Mouse (Mus musculus) bone marrow, adult 2 months (tissue): ENCODE results near the gene Lrrc25. TPM values are rescaled to one million over a fixed set of nuclear protein-coding genes. Genes with fewer than 3 reads are reported as not detected.

Experiments used
- H3K27ac ChIP-seq: fragments of 200-500 bp; 2 replicates; pipeline ENCODE4 v1.5.1; 2012; ENCODE audit warnings: low read depth, mild to moderate bottlenecking, control low read depth, inconsistent platforms, low read length; ENCODE audit not compliant: control insufficient read depth, poor library complexity, insufficient read depth
- H3K4me1 ChIP-seq: fragments of 200-500 bp; 2 replicates; pipeline ENCODE4 v1.6.1; 2011; ENCODE audit warnings: low read length; ENCODE audit not compliant: control insufficient read depth, insufficient read depth
- H3K4me3 ChIP-seq: fragments of 200-500 bp; replicated peaks from 2 replicates; pipeline ENCODE3; 2011; ENCODE audit warnings: mild to moderate bottlenecking, low read depth, low read length, control low read depth; ENCODE audit not compliant: control insufficient read depth
- CTCF ChIP-seq: fragments of 200-500 bp; IDR thresholded peaks from 2 replicates; pipeline ENCODE4 v1.5.1; 2011; ENCODE audit warnings: low read length, control low read depth; ENCODE audit not compliant: control insufficient read depth, insufficient read depth
- POLR2A ChIP-seq: fragments of 200-500 bp; IDR thresholded peaks from 2 replicates; pipeline ENCODE4 v1.6.1; 2011; ENCODE audit warnings: low read depth, mild to moderate bottlenecking, control low read depth, low read length, borderline replicate concordance; ENCODE audit not compliant: control insufficient read depth
- WGBS: fragments of 180-500 bp; shearing (Covaris S2); methylation state at CpG from one replicate; pipeline ENCODE4 v1.1.7; 2018; 5-methylcytosine and 5-hydroxymethylcytosine counted together
- polyA plus RNA-seq: library from polyadenylated mRNA; stranded (reverse); fragments of >200 nt; gene quantifications from 2 replicates; pipeline ENCODE4 v1.2.4, GENCODE M21; 2011; ENCODE audit warnings: low replicate concordance; ENCODE audit not compliant: missing spikeins, insufficient read depth, insufficient read length

The Lrrc25 gene
- polyA plus RNA-seq, 1 experiment = 18.8 TPM

- WGBS = 32% methylated on average over 2 of the region's 2 CpGs
- TF ChIP-seq POLR2A = no peak
- TF ChIP-seq CTCF = peak; percentile 94
- no peak overlapping the region for H3K27ac ChIP-seq
- no peak overlapping the region for H3K4me3 ChIP-seq
- H3K4me1 ChIP-seq = no peaks in the 10 kb centered on the region; the same call in 1 of the 2 replicates
Measured at GRCm38 (mm10) chr8:70653226-70653625, 37.3 kb downstream of the Lrrc25 start.

GRCm38 (mm10) chr8:70654121-70654520, 38.2 kb downstream of the Lrrc25 start:
- H3K27ac ChIP-seq = 0 out of 2 replicates have a peak overlapping the region, but pooled peaks have one; percentile 5
- no peaks in the 10 kb centered on the region; the same call in 1 of the 2 replicates for H3K4me1 ChIP-seq

GRCm38 (mm10) chr8:70655469-70655868, 39.5 kb downstream of the Lrrc25 start:
- Histone ChIP-seq H3K4me1 (no peaks in the 10 kb centered on the region; the same call in 1 of the 2 replicates), H3K27ac (no peak overlapping the region), H3K4me3 (no peak overlapping the region)
- no peak for TF ChIP-seq POLR2A
- no peak for TF ChIP-seq CTCF
- WGBS = 84% methylated on average over 2 of the region's 2 CpGs

More at GRCm38 (mm10) chr8:70654121-70654520, 38.2 kb downstream of the Lrrc25 start:
- 26% methylated on average over 1 of the region's 1 CpGs for WGBS
- no peak for TF ChIP-seq CTCF
- TF ChIP-seq POLR2A = no peak
- H3K4me3 ChIP-seq = no peak overlapping the region

- no peaks in the 10 kb centered on the region; the same call in 1 of the 2 replicates for H3K4me1 ChIP-seq
- H3K4me3 ChIP-seq = no peak overlapping the region
- WGBS = 88% methylated on average over 13 of the region's 13 CpGs
- no peak for TF ChIP-seq POLR2A
- TF ChIP-seq CTCF = no peak
- H3K27ac ChIP-seq = no peak overlapping the region
Measured at GRCm38 (mm10) chr8:70656193-70656790, 40.3 kb downstream of the Lrrc25 start.

- no peaks in the 10 kb centered on the region; the same call in 1 of the 2 replicates for H3K4me1 ChIP-seq
- H3K4me3 ChIP-seq = no peak overlapping the region
- TF ChIP-seq CTCF = no peak
- 88% methylated on average over 3 of the region's 3 CpGs for WGBS
- H3K27ac ChIP-seq = no peak overlapping the region
Measured at GRCm38 (mm10) chr8:70657214-70657613, 41.3 kb downstream of the Lrrc25 start.

GRCm38 (mm10) chr8:70657739-70658138, 41.8 kb downstream of the Lrrc25 start:
- H3K4me3 ChIP-seq = no peak overlapping the region
- no peak for TF ChIP-seq CTCF
- TF ChIP-seq POLR2A = no peak
- 81% methylated on average over 2 of the region's 2 CpGs for WGBS
- H3K4me1 ChIP-seq = no peaks in the 10 kb centered on the region; the same call in 1 of the 2 replicates
- no peak overlapping the region for H3K27ac ChIP-seq

- TF ChIP-seq CTCF = no peak
- no peak for TF ChIP-seq POLR2A
- H3K4me3 ChIP-seq = peak overlapping the region; percentile 88
- WGBS = 2% methylated on average over 31 of the region's 31 CpGs
- H3K27ac ChIP-seq = no peak overlapping the region; the same call in 1 of the 2 replicates
- H3K4me1 ChIP-seq = no peaks in the 10 kb centered on the region; the same call in 1 of the 2 replicates
Measured at GRCm38 (mm10) chr8:70658897-70659603, 43.1 kb downstream of the Lrrc25 start.

GRCm38 (mm10) chr8:70659604-70660272, 43.8 kb downstream of the Lrrc25 start:
- TF ChIP-seq CTCF = no peak
- peak; percentile 26; the same call in 1 of the 2 replicates for TF ChIP-seq POLR2A
- Histone ChIP-seq H3K4me3 (peak overlapping the region; percentile 88), H3K4me1 (no peaks in the 10 kb centered on the region; the same call in 1 of the 2 replicates), H3K27ac (peak overlapping the region; percentile 6; the same call in 1 of the 2 replicates)
- WGBS = under 1% methylated on average over 44 of the region's 44 CpGs
